Mouse (Mus musculus) brain, embryonic 14.5 days (tissue): ENCODE data around the gene Irf2bp1.

Source experiments
- CTCF ChIP-seq: fragments of 200-500 bp; IDR thresholded peaks from 2 replicates; pipeline ENCODE4 v1.5.1; 2012; ENCODE audit warnings: inconsistent platforms, mild to moderate bottlenecking, moderate library complexity, borderline replicate concordance; ENCODE audit not compliant: insufficient read depth, insufficient read length; ENCODE audit errors: extremely low read depth
- POLR2A ChIP-seq: fragments of 200-500 bp; IDR thresholded peaks from 2 replicates; pipeline ENCODE4 v1.6.1; 2012; ENCODE audit warnings: mild to moderate bottlenecking, inconsistent platforms, borderline replicate concordance; ENCODE audit not compliant: poor library complexity, insufficient read depth, insufficient read length, severe bottlenecking; ENCODE audit errors: extremely low read depth

DNA sequence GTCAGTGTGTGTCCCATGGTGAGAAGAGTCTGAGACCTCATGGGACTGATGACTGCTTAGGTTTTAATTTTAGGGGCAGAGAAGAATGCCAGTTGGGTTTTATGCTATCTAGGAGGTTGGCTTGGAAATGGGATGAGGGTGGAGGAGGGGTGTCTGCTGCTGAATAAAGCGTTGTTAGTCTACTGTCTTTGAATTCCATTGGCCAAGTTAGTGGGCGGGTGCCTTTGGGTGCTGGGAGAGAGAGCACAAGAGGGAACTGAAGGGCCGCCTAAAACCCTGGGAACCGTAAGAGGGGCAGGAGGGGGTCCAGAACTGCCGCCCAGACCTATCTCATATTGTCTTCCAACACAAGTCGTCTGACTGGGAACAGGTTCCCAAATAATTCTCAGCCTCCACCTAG is 15.1 kb upstream of the Irf2bp1 start:
- TF ChIP-seq POLR2A = no peak
- no peak for TF ChIP-seq CTCF
